Comparison of ENCODE assay signal across 15 mouse cellular contexts in genomic region chr1:181864971-181865862, GRCm38 (mm10). TPM values are rescaled to one million over a fixed set of nuclear protein-coding genes. Genes with fewer than 3 reads are reported as not detected.
DNase-seq lines count a peak whose midpoint lies in the region; ATAC-seq and TF ChIP-seq lines count a peak whose summit lies in the region.
"Had no signal": no experiment of that assay in that cellular context is flagged by ENCODE, and none has a peak within 500 bp of the region (broad histone marks: within the 10 kb centered on the region; RNA-seq: fewer than 3 reads in every experiment).

No protein-coding gene starts in this region.

- peaks cover 6% of the 10 kb centered on the region for H3K4me1 ChIP-seq in kidney, embryonic 15.5 days
- peaks cover 72% of the 10 kb centered on the region for H3K4me1 ChIP-seq in G1E (ENCODE audit: insufficient read depth, low read depth, low read length)
- 0 out of 2 replicates have a peak, but pooled peaks cover 5% of the 10 kb centered on the region for H3K4me1 ChIP-seq in intestine, postnatal 0 days (replicated peaks; ENCODE audit: control insufficient read depth, insufficient read depth, low read length)
- H3K4me1 ChIP-seq in stomach, embryonic 16.5 days (ENCODE audit: control insufficient read depth, insufficient read depth, low read length), result peaks cover 11% of the 10 kb centered on the region
- peaks cover 5% of the 10 kb centered on the region; the same call in 1 of the 2 replicates for H3K4me1 ChIP-seq in kidney, embryonic 14.5 days (ENCODE audit: control insufficient read depth, insufficient read depth, low read length)

- H3K9ac ChIP-seq in kidney, embryonic 15.5 days, result no peak overlapping the region
- no peak overlapping the region for H3K9ac ChIP-seq in intestine, postnatal 0 days (ENCODE audit: low read depth, low read length)
- H3K9ac ChIP-seq in stomach, embryonic 16.5 days (ENCODE audit: low read length), result peak overlapping the region; percentile 47; the same call in 1 of the 2 replicates
- H3K9ac ChIP-seq in kidney, embryonic 14.5 days (ENCODE audit: low read depth, low read length), result no peak overlapping the region
- H3K9ac ChIP-seq: hindbrain, embryonic 14.5 days; midbrain, embryonic 13.5 days had no signal

- peak; percentile 20 for DNase-seq in kidney, adult 18-20 months
- DNase-seq in G1E (ENCODE audit: low spot score), result no peak
- DNase-seq in adrenal gland, adult (ENCODE audit: inconsistent age in 2 of 2, low spot score in 1 of 2), result no peak
- no peak for DNase-seq in neural tube, embryonic 10.5 days (ENCODE audit: extremely low spot score, low spot score)
- DNase-seq: adrenal gland, postnatal 10 days; cerebellum, adult 9-11 months; gastrocnemius, postnatal 36 days had no signal

- H3K27me3 ChIP-seq in kidney, embryonic 15.5 days, result no peaks in the 10 kb centered on the region
- no peaks in the 10 kb centered on the region for H3K27me3 ChIP-seq in G1E (ENCODE audit: insufficient read depth, low read length)
- H3K27me3 ChIP-seq in intestine, postnatal 0 days (replicated peaks; ENCODE audit: control insufficient read depth, insufficient read depth, low read length), result no peaks in the 10 kb centered on the region
- no peaks in the 10 kb centered on the region for H3K27me3 ChIP-seq in stomach, embryonic 16.5 days (ENCODE audit: control insufficient read depth, insufficient read depth, low read length)
- H3K27me3 ChIP-seq in kidney, embryonic 14.5 days (ENCODE audit: control insufficient read depth, insufficient read depth, low read length), result no peaks in the 10 kb centered on the region
- H3K27me3 ChIP-seq: midbrain, embryonic 13.5 days had no signal

- H3K9me3 ChIP-seq in kidney, embryonic 15.5 days (replicated peaks), result no peaks in the 10 kb centered on the region
- H3K9me3 ChIP-seq in G1E (replicated peaks), result no peaks in the 10 kb centered on the region
- no peaks in the 10 kb centered on the region for H3K9me3 ChIP-seq in intestine, postnatal 0 days (ENCODE audit: control insufficient read depth)
- no peaks in the 10 kb centered on the region for H3K9me3 ChIP-seq in stomach, embryonic 16.5 days (replicated peaks; ENCODE audit: control insufficient read depth, low read length)
- no peaks in the 10 kb centered on the region for H3K9me3 ChIP-seq in kidney, embryonic 14.5 days (ENCODE audit: control insufficient read depth, low read length)
- H3K9me3 ChIP-seq: embryonic facial prominence, embryonic 10.5 days; midbrain, embryonic 13.5 days had no signal

- no peak overlapping the region for H3K4me2 ChIP-seq in kidney, embryonic 15.5 days
- no peak overlapping the region for H3K4me2 ChIP-seq in intestine, postnatal 0 days (replicated peaks; ENCODE audit: low read depth)
- peak overlapping the region; percentile 11; the same call in 1 of the 2 replicates for H3K4me2 ChIP-seq in stomach, embryonic 16.5 days (ENCODE audit: low read depth, low read length)
- H3K4me2 ChIP-seq in kidney, embryonic 14.5 days (replicated peaks; ENCODE audit: low read depth, low read length), result no peak overlapping the region
- H3K4me2 ChIP-seq: hindbrain, embryonic 14.5 days; midbrain, embryonic 13.5 days had no signal

- H3K27ac ChIP-seq in kidney, embryonic 15.5 days, result no peak overlapping the region
- peak overlapping the region; percentile 71 for H3K27ac ChIP-seq in intestine, postnatal 0 days (ENCODE audit: low read depth, low read length)
- H3K27ac ChIP-seq in stomach, embryonic 16.5 days (ENCODE audit: low read length), result peak overlapping the region; percentile 78
- no peak overlapping the region for H3K27ac ChIP-seq in kidney, embryonic 14.5 days (ENCODE audit: low read depth, low read length)
- H3K27ac ChIP-seq: embryonic facial prominence, embryonic 10.5 days; hindbrain, embryonic 14.5 days; kidney, postnatal 0 days; midbrain, embryonic 13.5 days had no signal

- H3K4me3 ChIP-seq in kidney, embryonic 15.5 days (replicated peaks), result no peak overlapping the region
- peak overlapping the region; percentile 13; the same call in 1 of the 2 replicates for H3K4me3 ChIP-seq in G1E (ENCODE audit: low read depth, low read length)
- no peak overlapping the region for H3K4me3 ChIP-seq in intestine, postnatal 0 days (ENCODE audit: low read depth, low read length)
- H3K4me3 ChIP-seq in stomach, embryonic 16.5 days (replicated peaks; ENCODE audit: low read length), result no peak overlapping the region
- H3K4me3 ChIP-seq in kidney, embryonic 14.5 days (ENCODE audit: low read length), result no peak overlapping the region
- H3K4me3 ChIP-seq: embryonic facial prominence, embryonic 10.5 days; midbrain, embryonic 13.5 days had no signal

- no peak for ATAC-seq in kidney, embryonic 15.5 days (replicated peaks; ENCODE audit: low FRiP score)
- ATAC-seq in G1E (ENCODE audit: extremely low read depth, insufficient number of reproducible peaks, low FRiP score, poor library complexity, severe bottlenecking), result no peak
- peak; percentile 81 for ATAC-seq in intestine, postnatal 0 days
- peak; percentile 76 for ATAC-seq in stomach, embryonic 16.5 days (ENCODE audit: insufficient read depth, low FRiP score)
- ATAC-seq in kidney, embryonic 14.5 days (ENCODE audit: low FRiP score, low TSS enrichment), result no peak
- ATAC-seq: midbrain, embryonic 13.5 days had no signal

- no peak for TF ChIP-seq CTCF in G1E (IDR thresholded peaks at IDR 0.05; ENCODE audit: low read depth, low read length)
- TF ChIP-seq CTCF in intestine, postnatal 0 days (IDR thresholded peaks at IDR 0.05; ENCODE audit: low read depth), result no peak

- no peaks in the 10 kb centered on the region for H3K36me3 ChIP-seq in kidney, embryonic 15.5 days
- no peaks in the 10 kb centered on the region for H3K36me3 ChIP-seq in G1E (replicated peaks)
- no peaks in the 10 kb centered on the region for H3K36me3 ChIP-seq in intestine, postnatal 0 days (ENCODE audit: control insufficient read depth, insufficient read depth)
- H3K36me3 ChIP-seq in stomach, embryonic 16.5 days (ENCODE audit: control insufficient read depth, insufficient read depth, low read length), result no peaks in the 10 kb centered on the region
- no peaks in the 10 kb centered on the region for H3K36me3 ChIP-seq in kidney, embryonic 14.5 days (ENCODE audit: control insufficient read depth, insufficient read depth, low read length)
- H3K36me3 ChIP-seq: embryonic facial prominence, embryonic 10.5 days; midbrain, embryonic 13.5 days had no signal

- WGBS in kidney, embryonic 15.5 days, result 76% methylated on average over 11 of the region's 11 CpGs
- WGBS in intestine, postnatal 0 days, result 40% methylated on average over 11 of the region's 11 CpGs
- 57% methylated on average over 11 of the region's 11 CpGs for WGBS in stomach, embryonic 16.5 days
- 76% methylated on average over 11 of the region's 11 CpGs for WGBS in kidney, embryonic 14.5 days

RNA-seq across cellular contexts. Expression of gene Lbr, which starts 22.4 kb away (rescaled TPM):
- polyA plus RNA-seq in kidney, embryonic 15.5 days (2015; fragmentation: Nextera tagmentation; extraction: Ambion mirVana), result 112 and 114 TPM in 2 replicates
- total RNA-seq in G1E (2014; fragmentation: Nextera tagmentation), result 191 and 239 TPM in 2 replicates
- total RNA-seq in G1E (2017), result 244 and 265 TPM in 2 replicates
- 85.4 and 87.9 TPM in 2 replicates for polyA plus RNA-seq in G1E (2012)
- 34.4 and 37.7 TPM in 2 replicates for polyA plus RNA-seq in intestine, postnatal 0 days (2015; fragmentation: Nextera tagmentation; extraction: Ambion mirVana)
- 127 TPM in 2 replicates for polyA plus RNA-seq in stomach, embryonic 16.5 days (2015; fragmentation: Nextera tagmentation; extraction: Ambion mirVana)
- 92.2 and 129 TPM in 2 replicates for polyA plus RNA-seq in kidney, embryonic 14.5 days (2014; fragmentation: Nextera tagmentation; extraction: Ambion mirVana)

Comparison
In these comparisons a context has a peak if more than half of its experiments do, and no peak if none do; other contexts are left out.
1. ATAC-seq: peak in intestine, postnatal 0 days (single experiment) and stomach, embryonic 16.5 days (single experiment); none in kidney, embryonic 15.5 days (single experiment), G1E (single experiment) and kidney, embryonic 14.5 days (single experiment).
2. H3K27ac ChIP-seq: peak in intestine, postnatal 0 days (single experiment) and stomach, embryonic 16.5 days (single experiment); none in kidney, embryonic 15.5 days (single experiment) and kidney, embryonic 14.5 days (single experiment).